ENCODE assay signal across 13 mouse cellular contexts in genomic region chr7:63950931-63951607, GRCm38 (mm10). TPM values are rescaled to one million over a fixed set of nuclear protein-coding genes. Genes with fewer than 3 reads are reported as not detected.
DNase-seq lines count a peak whose midpoint lies in the region; ATAC-seq lines count a peak whose summit lies in the region.
"Had no signal": no experiment of that assay in that cellular context is flagged by ENCODE, and none has a peak within 500 bp of the region (broad histone marks: within the 10 kb centered on the region; RNA-seq: fewer than 3 reads in every experiment).

No protein-coding gene starts in this region.

- DNase-seq in hindbrain, embryonic 10.5 days (ENCODE audit: low spot score) = no peak
- DNase-seq in hindbrain, embryonic 11.5 days (ENCODE audit: low spot score) = no peak
- DNase-seq in cerebellum, adult 18-20 months = peak; percentile 50 to 56
- no peak for DNase-seq in urinary bladder, postnatal 36 days (ENCODE audit: low spot score in 2 of 2)
- no peak for DNase-seq in spleen, adult 12 weeks (ENCODE audit: low spot score)
- DNase-seq in urinary bladder, postnatal 10 days (ENCODE audit: low spot score) = no peak
- DNase-seq: liver, embryonic 13.5 days had no signal

- H3K4me2 ChIP-seq in hindbrain, embryonic 11.5 days (replicated peaks; ENCODE audit: low read depth, low read length) = no peak overlapping the region
- no peak overlapping the region for H3K4me2 ChIP-seq in hindbrain, embryonic 15.5 days
- H3K4me2 ChIP-seq in midbrain, embryonic 13.5 days (replicated peaks) = no peak overlapping the region
- H3K4me2 ChIP-seq: embryonic facial prominence, embryonic 13.5 days; liver, embryonic 13.5 days had no signal

- H3K36me3 ChIP-seq in hindbrain, embryonic 10.5 days = no peaks in the 10 kb centered on the region
- no peaks in the 10 kb centered on the region for H3K36me3 ChIP-seq in hindbrain, embryonic 11.5 days (ENCODE audit: control insufficient read depth, insufficient read depth, low read length)
- H3K36me3 ChIP-seq in hindbrain, embryonic 15.5 days = no peaks in the 10 kb centered on the region
- H3K36me3 ChIP-seq in midbrain, embryonic 13.5 days = no peaks in the 10 kb centered on the region
- H3K36me3 ChIP-seq: embryonic facial prominence, embryonic 13.5 days; liver, embryonic 13.5 days had no signal

- 83% methylated on average over 10 of the region's 10 CpGs for WGBS in hindbrain, embryonic 10.5 days
- 72% methylated on average over 10 of the region's 10 CpGs for WGBS in hindbrain, embryonic 11.5 days
- 65% methylated on average over 10 of the region's 10 CpGs for WGBS in hindbrain, embryonic 15.5 days
- WGBS in midbrain, embryonic 13.5 days = 79% methylated on average over 10 of the region's 10 CpGs

- peak overlapping the region; percentile 36 for H3K27ac ChIP-seq in hindbrain, embryonic 10.5 days
- no peak overlapping the region for H3K27ac ChIP-seq in hindbrain, embryonic 11.5 days (ENCODE audit: low read depth, low read length)
- no peak overlapping the region for H3K27ac ChIP-seq in hindbrain, embryonic 15.5 days (replicated peaks)
- H3K27ac ChIP-seq in midbrain, embryonic 13.5 days = no peak overlapping the region
- H3K27ac ChIP-seq: embryonic facial prominence, embryonic 13.5 days; kidney, postnatal 0 days; liver, embryonic 13.5 days had no signal

- no peak for ATAC-seq in hindbrain, embryonic 11.5 days (ENCODE audit: low FRiP score)
- ATAC-seq in hindbrain, embryonic 15.5 days (ENCODE audit: low FRiP score, low read depth) = peak; percentile 46; the same call in 1 of the 2 replicates
- peak; percentile 38; the same call in 1 of the 2 replicates for ATAC-seq in midbrain, embryonic 13.5 days
- ATAC-seq: CD4-positive, CD25-positive, alpha-beta regulatory T cell, adult 4 months had no signal

- H3K4me1 ChIP-seq in hindbrain, embryonic 10.5 days (replicated peaks) = peaks cover 39% of the 10 kb centered on the region
- no peaks in the 10 kb centered on the region; the same call in 1 of the 2 replicates for H3K4me1 ChIP-seq in hindbrain, embryonic 11.5 days (replicated peaks; ENCODE audit: control insufficient read depth, insufficient read depth, low read length)
- H3K4me1 ChIP-seq in hindbrain, embryonic 15.5 days (replicated peaks) = no peaks in the 10 kb centered on the region; the same call in 1 of the 2 replicates
- H3K4me1 ChIP-seq in midbrain, embryonic 13.5 days (replicated peaks) = peaks cover 24% of the 10 kb centered on the region
- H3K4me1 ChIP-seq: embryonic facial prominence, embryonic 13.5 days had no signal

- no peak overlapping the region for H3K9ac ChIP-seq in hindbrain, embryonic 11.5 days (ENCODE audit: low read depth, low read length)
- H3K9ac ChIP-seq in hindbrain, embryonic 15.5 days = no peak overlapping the region
- no peak overlapping the region for H3K9ac ChIP-seq in midbrain, embryonic 13.5 days (replicated peaks)
- H3K9ac ChIP-seq: embryonic facial prominence, embryonic 13.5 days; liver, embryonic 13.5 days had no signal

- H3K27me3 ChIP-seq in hindbrain, embryonic 10.5 days (ENCODE audit: insufficient read depth, poor library complexity, severe bottlenecking) = no peaks in the 10 kb centered on the region
- no peaks in the 10 kb centered on the region for H3K27me3 ChIP-seq in hindbrain, embryonic 11.5 days (ENCODE audit: control insufficient read depth, insufficient read depth, low read length)
- no peaks in the 10 kb centered on the region for H3K27me3 ChIP-seq in hindbrain, embryonic 15.5 days
- H3K27me3 ChIP-seq in midbrain, embryonic 13.5 days = no peaks in the 10 kb centered on the region
- H3K27me3 ChIP-seq: embryonic facial prominence, embryonic 13.5 days; liver, embryonic 13.5 days had no signal

- H3K4me3 ChIP-seq in hindbrain, embryonic 10.5 days = no peak overlapping the region
- H3K4me3 ChIP-seq in hindbrain, embryonic 11.5 days (ENCODE audit: low read depth, low read length) = no peak overlapping the region
- H3K4me3 ChIP-seq in hindbrain, embryonic 15.5 days = no peak overlapping the region
- no peak overlapping the region for H3K4me3 ChIP-seq in midbrain, embryonic 13.5 days (replicated peaks)
- H3K4me3 ChIP-seq: embryonic facial prominence, embryonic 13.5 days; liver, embryonic 13.5 days had no signal

- no peaks in the 10 kb centered on the region for H3K9me3 ChIP-seq in hindbrain, embryonic 10.5 days
- no peaks in the 10 kb centered on the region for H3K9me3 ChIP-seq in hindbrain, embryonic 11.5 days (ENCODE audit: control insufficient read depth, low read length)
- H3K9me3 ChIP-seq in hindbrain, embryonic 15.5 days = no peaks in the 10 kb centered on the region
- no peaks in the 10 kb centered on the region for H3K9me3 ChIP-seq in midbrain, embryonic 13.5 days
- H3K9me3 ChIP-seq: embryonic facial prominence, embryonic 13.5 days; liver, embryonic 13.5 days had no signal

RNA-seq across cellular contexts. Expression of gene Klf13, which starts 12.4 kb away (rescaled TPM):
- polyA plus RNA-seq in hindbrain, embryonic 10.5 days (2016; fragmentation: Nextera tagmentation; extraction: Ambion mirVana) = 31.7 and 33.4 TPM in 2 replicates
- 30.4 and 35.4 TPM in 2 replicates for polyA plus RNA-seq in hindbrain, embryonic 11.5 days (2014; fragmentation: Nextera tagmentation; extraction: Ambion mirVana)
- polyA plus RNA-seq in hindbrain, embryonic 15.5 days (2015; fragmentation: Nextera tagmentation; extraction: Ambion mirVana) = 24.7 and 26.8 TPM in 2 replicates
- 24.4 and 24.7 TPM in 2 replicates for polyA plus RNA-seq in midbrain, embryonic 13.5 days (2015; fragmentation: Nextera tagmentation; extraction: Ambion mirVana)

RNA-seq across cellular contexts. Expression of gene E030018B13Rik, which starts 34.4 kb away (rescaled TPM):
- not detected in 2 replicates for polyA plus RNA-seq in hindbrain, embryonic 10.5 days (2016; fragmentation: Nextera tagmentation; extraction: Ambion mirVana)
- 0.28 TPM in 1 of 2 replicates, not detected in the other for polyA plus RNA-seq in hindbrain, embryonic 11.5 days (2014; fragmentation: Nextera tagmentation; extraction: Ambion mirVana)
- not detected in 2 replicates for polyA plus RNA-seq in hindbrain, embryonic 15.5 days (2015; fragmentation: Nextera tagmentation; extraction: Ambion mirVana)
- polyA plus RNA-seq in midbrain, embryonic 13.5 days (2015; fragmentation: Nextera tagmentation; extraction: Ambion mirVana) = 0.22 and 0.27 TPM in 2 replicates
- polyA plus RNA-seq: CD4-positive, CD25-positive, alpha-beta regulatory T cell, adult 4 months; embryonic facial prominence, embryonic 13.5 days; kidney, postnatal 0 days; liver, embryonic 13.5 days; small intestine, adult 2 months had no signal

Comparison
In these comparisons a context has a peak if more than half of its experiments do, and no peak if none do; other contexts are left out.
1. DNase-seq: peak in cerebellum, adult 18-20 months (2 of 2); none in hindbrain, embryonic 10.5 days (single experiment), hindbrain, embryonic 11.5 days (single experiment), urinary bladder, postnatal 36 days (0 of 2), spleen, adult 12 weeks (single experiment) and urinary bladder, postnatal 10 days (single experiment).